Mouse (Mus musculus) testis, adult 2 months (tissue): ENCODE data around the gene Stim1. TPM values are rescaled to one million over a fixed set of nuclear protein-coding genes. Genes with fewer than 3 reads are reported as not detected.

Experiments used
- H3K27ac ChIP-seq: fragments of 200-500 bp; 2 replicates; pipeline ENCODE4 v1.5.1; 2012; ENCODE audit warnings: low read depth, low read length; ENCODE audit not compliant: control insufficient read depth, insufficient read depth
- H3K27me3 ChIP-seq: fragments of 200-500 bp; 2 replicates; pipeline ENCODE4 v1.6.1; 2012; ENCODE audit warnings: mild to moderate bottlenecking, low read length, moderate library complexity; ENCODE audit not compliant: control insufficient read depth, insufficient read depth
- H3K36me3 ChIP-seq: fragments of 200-500 bp; 2 replicates; pipeline ENCODE4 v1.6.1; 2012; ENCODE audit warnings: mild to moderate bottlenecking, low read length; ENCODE audit not compliant: control insufficient read depth, insufficient read depth
- H3K4me1 ChIP-seq: fragments of 200-500 bp; 2 replicates; pipeline ENCODE4 v1.6.1; 2012; ENCODE audit warnings: low read length; ENCODE audit not compliant: control insufficient read depth, insufficient read depth
- H3K4me3 ChIP-seq: fragments of 200-500 bp; 2 replicates; pipeline ENCODE4 v1.5.1; 2012; ENCODE audit warnings: low read depth, mild to moderate bottlenecking, low read length, moderate library complexity, mixed read lengths; ENCODE audit not compliant: control insufficient read depth
- CTCF ChIP-seq: fragments of 200-500 bp; IDR thresholded peaks from 2 replicates; pipeline ENCODE4 v1.5.1; 2012; ENCODE audit warnings: low read depth, mild to moderate bottlenecking, inconsistent platforms, low read length, moderate library complexity; ENCODE audit not compliant: control insufficient read depth, insufficient read depth, insufficient replicate concordance
- POLR2A ChIP-seq: fragments of 200-500 bp; IDR thresholded peaks from 2 replicates; pipeline ENCODE4 v1.6.1; 2012; ENCODE audit warnings: low read depth, mild to moderate bottlenecking, inconsistent platforms, low read length, moderate library complexity; ENCODE audit not compliant: control insufficient read depth
- polyA plus RNA-seq: library from polyadenylated mRNA; depleted of rRNA; stranded (reverse); fragments of >200 nt; gene quantifications from 2 replicates; pipeline ENCODE4 v1.2.3, GENCODE M21; 2012

Gene Stim1
- polyA plus RNA-seq, 1 experiment = 127 TPM

DNA sequence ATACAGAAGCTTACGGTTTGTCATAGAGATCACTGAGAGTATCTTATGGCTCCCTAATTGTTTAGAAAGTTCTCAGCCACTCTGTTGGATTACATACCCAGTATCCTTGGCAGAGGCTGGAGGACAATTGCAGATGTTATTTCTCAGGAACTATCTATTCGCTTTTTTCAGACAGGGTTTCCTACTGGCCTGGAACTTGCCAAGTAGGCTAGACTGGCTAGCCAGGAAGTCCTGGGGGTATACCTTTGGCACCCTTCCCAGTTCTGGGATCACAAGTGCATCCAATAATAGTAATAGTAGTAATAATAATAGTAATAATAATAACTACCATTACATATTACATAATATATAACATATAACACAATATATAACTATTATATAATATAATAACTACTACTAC lies 38.0 kb downstream of the Stim1 start:
- TF ChIP-seq POLR2A = no peak
- no peak for TF ChIP-seq CTCF
- H3K4me3 ChIP-seq = no peak overlapping the region

DNA sequence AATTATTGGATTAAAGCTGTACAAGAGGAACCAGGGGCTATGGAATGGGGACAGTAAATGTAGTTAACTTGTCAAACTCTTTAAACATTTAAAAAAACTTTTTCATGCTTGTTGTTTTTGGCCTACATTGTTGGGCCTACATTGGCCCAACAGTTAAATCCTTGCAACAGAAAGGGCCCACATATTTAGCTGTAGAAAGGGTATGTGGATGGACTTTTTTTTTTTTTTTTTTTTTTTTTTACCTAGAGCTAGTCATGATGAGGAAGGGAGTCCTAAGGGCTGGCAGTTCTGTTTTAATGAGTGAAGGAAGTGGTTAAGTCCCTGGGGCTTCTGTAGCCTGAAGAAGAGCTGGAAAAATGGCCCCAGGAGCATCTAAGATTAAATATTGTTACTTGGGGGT lies 42.7 kb downstream of the Stim1 start:
- Histone ChIP-seq H3K4me1 (no peaks in the 10 kb centered on the region), H3K27me3 (no peaks in the 10 kb centered on the region), H3K27ac (no peak overlapping the region), H3K4me3 (no peak overlapping the region), H3K36me3 (no peaks in the 10 kb centered on the region)
- TF ChIP-seq CTCF = no peak
- TF ChIP-seq POLR2A = no peak

More for the DNA sequence above, 38.0 kb downstream of the Stim1 start:
- no peak overlapping the region for H3K27ac ChIP-seq
- H3K36me3 ChIP-seq = no peaks in the 10 kb centered on the region
- H3K4me1 ChIP-seq = no peaks in the 10 kb centered on the region
- no peaks in the 10 kb centered on the region for H3K27me3 ChIP-seq

DNA sequence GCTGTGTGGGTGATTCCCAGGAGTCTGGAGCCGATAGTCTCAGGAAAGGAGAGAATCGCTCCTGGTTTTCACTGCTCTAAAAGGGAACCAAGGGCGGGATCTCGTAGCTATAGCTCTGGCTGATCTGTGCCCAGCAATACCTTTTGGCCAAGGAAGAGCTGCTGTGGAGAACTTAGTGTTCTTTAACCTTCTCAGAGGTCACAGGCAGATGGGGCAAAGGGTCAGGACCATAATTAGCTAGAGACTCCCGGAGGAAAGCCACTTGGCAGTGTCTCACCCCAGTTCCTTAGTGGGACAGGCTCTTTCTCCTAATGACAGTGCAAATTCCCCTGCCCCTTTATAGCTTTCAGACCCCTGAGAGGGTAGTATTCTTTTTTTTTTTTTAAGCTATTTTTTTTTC lies 43.2 kb downstream of the Stim1 start:
- H3K4me3 ChIP-seq = no peak overlapping the region

DNA sequence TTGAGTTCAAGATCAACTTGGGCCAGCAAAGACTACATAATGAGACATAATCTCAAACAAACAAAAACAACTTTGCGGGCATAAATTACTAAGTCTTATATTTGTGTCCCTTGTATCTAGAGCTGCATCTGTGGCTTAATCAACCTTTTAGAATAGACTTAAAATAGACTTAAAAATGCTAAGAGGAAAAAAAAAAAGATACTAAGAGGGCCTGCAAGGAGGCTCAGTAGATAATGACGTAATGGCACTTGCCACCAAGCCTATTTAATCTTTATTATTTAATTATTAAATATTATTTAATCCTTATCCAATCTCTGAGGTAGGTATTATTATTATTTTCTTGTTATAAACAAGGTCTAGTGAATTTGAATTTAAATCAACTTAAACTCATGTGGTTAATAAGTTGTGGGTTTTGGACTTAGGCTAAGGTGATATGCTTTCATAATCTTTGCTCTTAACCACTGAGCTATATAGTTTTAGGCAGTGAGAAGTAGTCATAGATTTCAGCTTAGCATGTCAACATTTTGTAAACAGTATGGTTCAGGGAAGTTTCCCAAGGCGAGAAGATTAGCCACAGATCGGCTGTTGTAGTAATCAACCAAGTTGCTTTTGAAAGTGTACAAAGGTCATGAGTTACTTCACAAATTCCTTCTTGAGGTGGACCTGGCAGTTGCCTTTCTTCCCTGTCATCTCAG lies 45.4 kb downstream of the Stim1 start:
- TF ChIP-seq CTCF (no peak), POLR2A (no peak)
- H3K4me3 ChIP-seq = no peak overlapping the region
- no peaks in the 10 kb centered on the region for H3K36me3 ChIP-seq

More for the DNA sequence above, 43.2 kb downstream of the Stim1 start:
- Histone ChIP-seq H3K36me3 (no peaks in the 10 kb centered on the region), H3K27me3 (no peaks in the 10 kb centered on the region), H3K4me1 (no peaks in the 10 kb centered on the region), H3K27ac (no peak overlapping the region)
- TF ChIP-seq CTCF (no peak), POLR2A (no peak)

DNA sequence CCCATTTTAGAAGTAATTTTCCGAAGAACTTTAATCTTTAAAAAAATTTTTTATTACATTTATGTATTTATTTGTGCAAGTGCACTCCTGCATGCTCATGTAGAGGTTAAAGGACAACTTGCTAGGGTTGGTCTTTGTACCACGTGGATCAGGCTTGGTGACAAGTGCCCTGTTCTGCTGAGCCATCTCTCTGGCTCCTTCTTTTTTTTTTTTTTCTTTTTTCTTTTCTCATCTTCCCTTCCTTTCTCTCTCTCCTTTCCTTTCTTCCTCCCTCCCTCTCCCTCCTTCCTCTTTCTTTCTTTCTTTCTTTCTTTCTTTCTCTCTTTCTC lies 45.9 kb downstream of the Stim1 start:
- Histone ChIP-seq H3K27me3 (no peaks in the 10 kb centered on the region), H3K4me3 (no peak overlapping the region), H3K36me3 (no peaks in the 10 kb centered on the region), H3K27ac (no peak overlapping the region), H3K4me1 (no peaks in the 10 kb centered on the region)
- TF ChIP-seq CTCF = no peak
- TF ChIP-seq POLR2A = no peak

More for the DNA sequence above, 45.4 kb downstream of the Stim1 start:
- Histone ChIP-seq H3K27me3 (no peaks in the 10 kb centered on the region), H3K27ac (no peak overlapping the region), H3K4me1 (no peaks in the 10 kb centered on the region)

DNA sequence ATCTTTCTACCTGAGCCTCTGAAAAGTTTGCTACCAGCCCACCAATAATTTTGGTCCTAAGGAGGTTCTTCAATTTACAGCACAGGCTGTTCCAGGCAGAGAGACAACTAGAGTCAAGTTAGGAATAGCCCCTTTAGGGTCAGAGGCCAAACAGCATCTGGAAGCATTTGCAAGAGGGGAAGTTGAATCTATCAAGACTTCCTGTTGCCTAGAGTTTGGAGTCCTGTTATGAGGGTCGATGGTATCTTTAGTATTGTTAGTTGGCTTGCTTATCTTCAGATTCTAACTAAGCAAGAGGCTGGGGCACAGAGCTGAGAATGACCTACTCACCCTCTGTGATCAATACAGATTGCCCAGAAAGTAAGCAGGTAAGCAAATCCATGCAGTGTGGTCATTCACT lies 46.5 kb downstream of the Stim1 start:
- Histone ChIP-seq H3K27ac (no peak overlapping the region), H3K36me3 (no peaks in the 10 kb centered on the region), H3K27me3 (no peaks in the 10 kb centered on the region), H3K4me3 (no peak overlapping the region), H3K4me1 (no peaks in the 10 kb centered on the region)
- TF ChIP-seq POLR2A = no peak
- TF ChIP-seq CTCF = no peak

DNA sequence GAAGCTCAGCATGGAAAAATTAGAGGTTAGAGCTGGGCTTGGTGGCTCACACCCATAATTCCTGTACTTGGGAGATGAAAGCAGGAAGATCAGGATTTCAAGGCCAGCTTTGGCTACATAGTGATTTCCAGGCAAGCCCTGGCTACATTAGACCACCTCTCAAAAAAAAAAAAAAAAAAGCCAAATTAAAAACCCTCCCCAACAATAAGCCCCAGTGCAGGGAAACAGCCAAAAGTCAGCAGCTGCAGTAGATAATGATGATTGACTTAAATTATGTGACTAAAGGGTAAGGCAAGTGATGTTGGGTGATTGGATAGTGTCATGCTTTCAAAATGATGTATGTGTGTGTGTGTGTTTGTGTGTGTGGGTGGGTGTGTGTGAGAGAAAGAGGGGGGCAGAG lies 47.3 kb downstream of the Stim1 start:
- Histone ChIP-seq H3K27me3 (no peaks in the 10 kb centered on the region), H3K27ac (no peak overlapping the region; the same call in 1 of the 2 replicates), H3K4me1 (no peaks in the 10 kb centered on the region), H3K4me3 (no peak overlapping the region), H3K36me3 (no peaks in the 10 kb centered on the region)
- TF ChIP-seq POLR2A (no peak), CTCF (no peak)

DNA sequence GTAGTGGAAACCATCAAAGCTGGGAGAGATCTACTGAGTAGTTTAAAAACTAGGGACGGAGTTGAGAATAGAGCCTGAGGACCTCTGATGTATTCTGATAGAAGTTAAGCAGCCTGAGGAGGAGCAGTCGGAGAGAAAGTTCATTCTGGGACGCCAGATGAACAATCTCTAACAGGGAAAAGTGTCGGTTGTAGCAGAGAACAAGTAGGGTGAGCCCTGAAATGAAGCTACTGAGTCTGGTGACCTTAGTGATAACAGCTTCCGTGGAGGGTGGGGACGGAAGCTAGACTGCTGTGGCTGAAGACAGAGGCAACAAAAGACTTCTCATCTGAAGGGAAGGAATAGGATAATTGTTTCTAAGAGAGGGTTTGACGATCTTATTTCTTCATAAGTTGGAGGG lies 47.8 kb downstream of the Stim1 start:
- Histone ChIP-seq H3K27me3 (no peaks in the 10 kb centered on the region), H3K27ac (no peak overlapping the region), H3K4me1 (no peaks in the 10 kb centered on the region), H3K4me3 (no peak overlapping the region), H3K36me3 (no peaks in the 10 kb centered on the region)
- TF ChIP-seq POLR2A (no peak), CTCF (no peak)
